Mouse (Mus musculus): ENCODE measurements around the gene Lonp1. TPM values are rescaled to one million over a fixed set of nuclear protein-coding genes. Genes with fewer than 3 reads are reported as not detected.
"Not testable (repeated sequence)": the region's sequence is repeated elsewhere in the genome, so short reads cannot be mapped to it uniquely, and the experiment has no call there.

The Lonp1 gene
- polyA plus RNA-seq, 1 experiment: 29.5 TPM

DNA sequence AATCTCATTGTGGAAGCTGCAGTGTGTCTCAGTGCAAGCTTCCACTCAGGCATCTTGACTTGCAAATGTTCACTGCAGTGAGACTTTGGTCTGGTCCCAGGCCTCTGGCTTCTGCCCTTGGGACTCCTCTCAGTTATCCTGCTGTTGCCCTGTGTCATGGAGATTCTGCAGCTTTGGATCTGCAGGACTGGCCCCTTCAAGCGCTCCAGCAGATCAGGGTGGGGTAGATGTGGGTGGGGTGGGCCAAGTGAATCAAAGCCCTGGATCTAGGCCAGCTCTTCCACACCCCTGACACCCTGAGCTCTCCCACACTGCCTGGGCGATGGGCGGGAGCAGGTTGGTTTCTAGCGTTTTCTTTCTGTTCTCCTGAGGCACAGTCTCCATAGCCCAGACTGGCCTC is 5.1 kb upstream of the Lonp1 start:
- no peak for TF ChIP-seq CTCF (IDR thresholded peaks at IDR 0.05; ENCODE audit: control insufficient read depth, insufficient read depth, low read length)
- TF ChIP-seq POLR2A (IDR thresholded peaks at IDR 0.05; ENCODE audit: borderline replicate concordance, control insufficient read depth, low read depth, low read length): no peak
- H3K4me3 ChIP-seq (replicated peaks; ENCODE audit: control insufficient read depth, low read depth, low read length): no peak overlapping the region
- 63% methylated on average over 4 of the region's 4 CpGs for WGBS

DNA sequence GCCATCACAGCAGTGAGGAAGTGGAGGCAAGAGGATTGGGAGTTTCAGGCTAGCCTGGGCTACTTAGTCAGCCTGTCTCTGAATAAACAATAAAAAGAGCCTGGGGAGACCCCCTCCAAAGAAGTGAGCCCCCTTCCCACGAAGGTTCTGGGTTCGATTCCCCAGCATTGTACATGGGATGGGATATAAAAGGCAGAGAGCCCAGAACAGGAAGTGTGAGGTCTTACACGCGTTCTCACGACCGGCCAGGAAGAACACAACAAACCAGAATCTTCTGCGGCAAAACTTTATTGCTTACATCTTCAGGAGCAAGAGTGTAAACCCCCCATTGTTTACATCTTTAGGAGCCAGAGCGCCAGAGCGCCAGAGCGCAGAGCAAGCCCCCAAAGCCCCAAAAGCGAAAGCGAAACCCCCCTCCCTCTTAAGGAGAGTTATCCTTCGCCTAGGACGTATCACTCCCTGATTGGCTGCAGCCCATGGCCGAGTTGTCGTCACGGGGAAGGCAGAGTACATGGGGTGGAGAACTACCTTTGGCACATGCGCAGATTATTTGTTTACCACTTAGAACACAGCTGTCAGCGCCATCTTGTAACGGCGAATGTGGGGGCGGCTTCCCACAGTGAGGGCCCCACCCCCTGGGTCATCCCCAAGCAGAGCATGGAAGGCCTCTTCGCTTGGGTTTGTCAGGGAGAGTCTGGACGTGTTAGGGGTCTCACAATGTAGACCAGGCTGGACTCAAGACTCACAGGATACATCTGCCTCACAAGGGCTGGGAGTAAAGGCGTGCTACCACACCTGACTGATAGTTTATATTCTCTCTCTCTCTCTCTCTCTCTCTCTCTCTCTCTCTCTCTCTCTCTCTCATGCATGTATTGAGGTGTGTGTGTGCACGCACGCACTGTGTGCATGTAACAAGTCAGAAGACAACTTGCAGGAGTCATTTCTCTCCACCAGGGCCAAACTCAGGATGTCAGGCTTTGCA is 3.4 kb upstream of the Lonp1 start:
- H3K27ac ChIP-seq (ENCODE audit: control insufficient read depth, insufficient read depth, low read depth, low read length, poor library complexity); H3K4me3 ChIP-seq (replicated peaks; ENCODE audit: control insufficient read depth, low read depth, low read length); H3K4me1 ChIP-seq (ENCODE audit: control insufficient read depth, insufficient read depth, low read length): not testable (repeated sequence)
- WGBS: 77% methylated on average over 27 of the region's 27 CpGs

More for the DNA sequence above, 5.1 kb upstream of the Lonp1 start:
- Histone ChIP-seq H3K27ac (ENCODE audit: control insufficient read depth, insufficient read depth, low read depth, low read length, poor library complexity) (no peak overlapping the region), H3K4me1 (ENCODE audit: control insufficient read depth, insufficient read depth, low read length) (peaks cover 3% of the 10 kb centered on the region; the same call in 1 of the 2 replicates)

DNA sequence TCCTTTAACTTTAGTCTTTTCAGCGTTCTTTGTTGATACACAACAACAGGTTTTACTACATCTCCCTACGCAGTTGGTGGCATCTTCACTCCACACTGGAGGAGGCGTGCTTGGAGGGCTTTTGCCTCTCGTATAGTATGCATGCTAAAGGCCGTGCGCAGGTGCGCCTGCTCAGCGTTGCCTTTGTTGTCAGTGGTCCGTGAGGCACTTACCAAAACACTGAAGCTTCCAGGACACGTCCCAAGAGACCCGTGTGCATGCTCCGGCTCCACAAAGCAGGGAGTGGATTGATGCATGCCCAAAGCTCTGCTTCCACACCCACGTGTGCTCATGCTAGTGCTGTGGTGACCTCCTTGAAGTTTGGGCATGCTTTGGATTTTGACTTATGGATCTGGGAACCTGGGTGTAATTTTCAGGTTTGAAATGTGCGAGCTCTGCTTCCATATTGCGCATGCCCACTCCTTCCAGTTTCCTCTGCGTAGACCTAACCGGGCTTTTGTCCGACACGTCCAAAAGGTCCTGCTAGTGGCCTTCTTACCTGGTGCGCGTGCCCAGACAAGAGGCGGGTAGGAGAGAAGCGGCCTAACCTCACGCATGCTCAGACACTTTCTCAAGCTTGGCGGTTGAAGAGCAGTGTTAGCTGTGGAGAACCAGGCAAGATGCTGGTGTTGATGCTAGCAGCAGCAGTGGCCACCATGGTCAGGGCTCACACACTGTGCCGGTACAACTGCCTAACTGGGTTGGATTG is 1.0 kb upstream of the Lonp1 start, which contains the start of gene Catsperd:
Gene Catsperd, plus strand, starts transcription at position 614 of the 748 bp plus-strand sequence.
- WGBS: 20% methylated on average over 26 of the region's 26 CpGs
- H3K4me3 ChIP-seq (replicated peaks; ENCODE audit: control insufficient read depth, low read depth, low read length): peak within 1 kb of the TSS; percentile 58
- no peak for TF ChIP-seq POLR2A (IDR thresholded peaks at IDR 0.05; ENCODE audit: borderline replicate concordance, control insufficient read depth, low read depth, low read length)
- TF ChIP-seq CTCF (IDR thresholded peaks at IDR 0.05; ENCODE audit: control insufficient read depth, insufficient read depth, low read length): no peak
- no peak within 1 kb of the TSS for H3K27ac ChIP-seq (ENCODE audit: control insufficient read depth, insufficient read depth, low read depth, low read length, poor library complexity)
- H3K4me1 ChIP-seq (ENCODE audit: control insufficient read depth, insufficient read depth, low read length): peaks cover 4% of the 10 kb centered on the region; the same call in 1 of the 2 replicates

DNA sequence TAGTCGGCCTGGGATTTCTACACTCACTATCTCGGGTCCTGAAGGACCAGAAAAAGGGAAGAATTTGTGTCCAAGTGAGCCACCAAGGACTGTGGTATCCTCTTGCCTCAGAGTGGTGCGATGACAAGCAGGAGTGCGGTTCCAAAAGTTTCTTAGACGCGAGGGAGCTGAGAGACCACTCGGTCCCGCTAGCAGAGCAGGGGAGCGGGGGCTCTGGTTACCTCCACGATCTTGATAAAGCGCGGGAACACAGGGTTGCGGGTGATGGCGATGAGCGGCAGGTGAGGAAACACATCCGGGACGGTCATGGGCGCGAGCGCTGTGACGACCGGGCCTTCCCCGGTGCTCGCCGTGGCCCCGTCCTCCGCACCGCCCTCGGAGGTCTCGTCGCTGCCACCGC is 427 bp downstream of the Lonp1 start:
- Histone ChIP-seq H3K4me3 (replicated peaks; ENCODE audit: control insufficient read depth, low read depth, low read length) (peak overlapping the region; percentile 58), H3K27ac (ENCODE audit: control insufficient read depth, insufficient read depth, low read depth, low read length, poor library complexity) (no peak overlapping the region), H3K4me1 (ENCODE audit: control insufficient read depth, insufficient read depth, low read length) (peaks cover 4% of the 10 kb centered on the region; the same call in 1 of the 2 replicates)
- TF ChIP-seq CTCF (IDR thresholded peaks at IDR 0.05; ENCODE audit: control insufficient read depth, insufficient read depth, low read length) (no peak), POLR2A (IDR thresholded peaks at IDR 0.05; ENCODE audit: borderline replicate concordance, control insufficient read depth, low read depth, low read length) (no peak)
- WGBS: 0% methylated on average over 32 of the region's 32 CpGs

DNA sequence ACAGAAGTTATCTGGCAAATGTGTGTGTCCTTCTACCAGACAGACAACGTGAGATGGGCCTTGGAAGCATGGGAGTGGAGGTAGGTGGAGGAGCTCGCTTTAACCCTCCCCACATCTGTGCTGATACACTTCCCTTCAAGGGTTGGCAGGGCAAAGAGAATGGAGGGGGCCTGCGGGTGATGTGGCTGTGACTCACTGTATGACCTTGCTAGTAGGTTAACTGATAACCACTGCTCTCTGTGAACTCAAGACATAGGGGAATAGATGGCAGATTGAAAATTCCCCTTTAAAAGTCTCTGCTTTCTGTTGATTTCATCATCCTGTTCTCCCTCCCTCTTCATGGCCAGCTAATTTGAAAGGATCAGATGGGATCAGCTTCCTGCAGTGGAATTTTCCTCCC is 1.2 kb downstream of the Lonp1 start:
- Histone ChIP-seq H3K4me3 (replicated peaks; ENCODE audit: control insufficient read depth, low read depth, low read length) (no peak overlapping the region), H3K4me1 (ENCODE audit: control insufficient read depth, insufficient read depth, low read length) (peaks cover 4% of the 10 kb centered on the region; the same call in 1 of the 2 replicates), H3K27ac (ENCODE audit: control insufficient read depth, insufficient read depth, low read depth, low read length, poor library complexity) (no peak overlapping the region)
- 60% methylated on average over 3 of the region's 3 CpGs for WGBS
- TF ChIP-seq CTCF (IDR thresholded peaks at IDR 0.05; ENCODE audit: control insufficient read depth, insufficient read depth, low read length): no peak
- no peak for TF ChIP-seq POLR2A (IDR thresholded peaks at IDR 0.05; ENCODE audit: borderline replicate concordance, control insufficient read depth, low read depth, low read length)

DNA sequence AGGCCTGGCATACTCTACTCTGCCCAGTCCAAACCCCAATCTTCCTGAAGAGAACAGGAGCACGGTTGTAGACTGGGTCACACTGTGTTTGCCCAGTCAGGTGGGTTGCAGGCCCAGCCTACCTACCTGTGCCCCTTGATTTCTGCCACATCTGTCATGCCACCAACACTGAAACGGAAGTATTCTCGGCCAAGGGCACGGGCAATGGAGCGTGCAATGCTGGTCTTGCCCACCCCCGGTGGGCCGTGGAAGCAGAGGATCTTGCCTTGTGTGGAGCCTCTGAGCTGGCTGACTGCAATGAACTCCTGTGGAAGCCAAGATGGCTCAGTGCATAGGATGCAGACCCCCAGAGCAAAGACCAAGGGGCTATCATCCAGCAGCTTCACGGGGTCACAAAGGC is 9.1 kb downstream of the Lonp1 start:
- Histone ChIP-seq H3K4me1 (ENCODE audit: control insufficient read depth, insufficient read depth, low read length) (peaks cover 3% of the 10 kb centered on the region; the same call in 1 of the 2 replicates), H3K27ac (ENCODE audit: control insufficient read depth, insufficient read depth, low read depth, low read length, poor library complexity) (no peak overlapping the region), H3K4me3 (replicated peaks; ENCODE audit: control insufficient read depth, low read depth, low read length) (no peak overlapping the region)
- 88% methylated on average over 8 of the region's 8 CpGs for whole genome bisulfite sequencing
- no peak for TF ChIP-seq POLR2A (IDR thresholded peaks at IDR 0.05; ENCODE audit: borderline replicate concordance, control insufficient read depth, low read depth, low read length)
- no peak for TF ChIP-seq CTCF (IDR thresholded peaks at IDR 0.05; ENCODE audit: control insufficient read depth, insufficient read depth, low read length)

GRCm38 (mm10) chr17:56616725-56617124 is 10.0 kb downstream of the Lonp1 start:
- no peak overlapping the region for H3K27ac ChIP-seq (ENCODE audit: control insufficient read depth, insufficient read depth, low read depth, low read length, poor library complexity)
- no peak overlapping the region for H3K4me3 ChIP-seq (replicated peaks; ENCODE audit: control insufficient read depth, low read depth, low read length)
- peaks cover 5% of the 10 kb centered on the region; the same call in 1 of the 2 replicates for H3K4me1 ChIP-seq (ENCODE audit: control insufficient read depth, insufficient read depth, low read length)
- WGBS: 91% methylated on average over 3 of the region's 3 CpGs
- TF ChIP-seq POLR2A (IDR thresholded peaks at IDR 0.05; ENCODE audit: borderline replicate concordance, control insufficient read depth, low read depth, low read length) (no peak), CTCF (IDR thresholded peaks at IDR 0.05; ENCODE audit: control insufficient read depth, insufficient read depth, low read length) (no peak)

- Histone ChIP-seq H3K4me3 (replicated peaks; ENCODE audit: control insufficient read depth, low read depth, low read length) (no peak overlapping the region), H3K27ac (ENCODE audit: control insufficient read depth, insufficient read depth, low read depth, low read length, poor library complexity) (no peak overlapping the region), H3K4me1 (ENCODE audit: control insufficient read depth, insufficient read depth, low read length) (peaks cover 5% of the 10 kb centered on the region; the same call in 1 of the 2 replicates)
- TF ChIP-seq CTCF (IDR thresholded peaks at IDR 0.05; ENCODE audit: control insufficient read depth, insufficient read depth, low read length): no peak
- TF ChIP-seq POLR2A (IDR thresholded peaks at IDR 0.05; ENCODE audit: borderline replicate concordance, control insufficient read depth, low read depth, low read length): no peak
- 85% methylated on average over 4 of the region's 4 CpGs for WGBS
These were observed 10.9 kb downstream of the Lonp1 start for GRCm38 (mm10) chr17:56615792-56616191.

All from bone marrow, adult 2 months (tissue).